Mouse (Mus musculus) monocyte, adult 5-6 weeks (primary cell): ENCODE measurements around the gene Adamts10. TPM values are rescaled to one million over a fixed set of nuclear protein-coding genes. Genes with fewer than 3 reads are reported as not detected.

ENCODE experiments used
- ATAC-seq: fragments of 153-309, 156-312 bp; replicated peaks from 2 replicates; pipeline ENCODE4 v1.8.0; 2017; ENCODE audit warnings: mild to moderate bottlenecking; ENCODE audit not compliant: low TSS enrichment, insufficient number of reproducible peaks, severe bottlenecking, poor library complexity, low FRiP score
- total RNA-seq: library from RNA; stranded (forward); fragments of 200-1000, 200-491, 200-594 nt; gene quantifications from 3 replicates; pipeline ENCODE4 v1.2.3, GENCODE M21; 2017

The Adamts10 gene
- 71.1 to 159 TPM (median 83.0 TPM) in 3 replicates for total RNA-seq

DNA sequence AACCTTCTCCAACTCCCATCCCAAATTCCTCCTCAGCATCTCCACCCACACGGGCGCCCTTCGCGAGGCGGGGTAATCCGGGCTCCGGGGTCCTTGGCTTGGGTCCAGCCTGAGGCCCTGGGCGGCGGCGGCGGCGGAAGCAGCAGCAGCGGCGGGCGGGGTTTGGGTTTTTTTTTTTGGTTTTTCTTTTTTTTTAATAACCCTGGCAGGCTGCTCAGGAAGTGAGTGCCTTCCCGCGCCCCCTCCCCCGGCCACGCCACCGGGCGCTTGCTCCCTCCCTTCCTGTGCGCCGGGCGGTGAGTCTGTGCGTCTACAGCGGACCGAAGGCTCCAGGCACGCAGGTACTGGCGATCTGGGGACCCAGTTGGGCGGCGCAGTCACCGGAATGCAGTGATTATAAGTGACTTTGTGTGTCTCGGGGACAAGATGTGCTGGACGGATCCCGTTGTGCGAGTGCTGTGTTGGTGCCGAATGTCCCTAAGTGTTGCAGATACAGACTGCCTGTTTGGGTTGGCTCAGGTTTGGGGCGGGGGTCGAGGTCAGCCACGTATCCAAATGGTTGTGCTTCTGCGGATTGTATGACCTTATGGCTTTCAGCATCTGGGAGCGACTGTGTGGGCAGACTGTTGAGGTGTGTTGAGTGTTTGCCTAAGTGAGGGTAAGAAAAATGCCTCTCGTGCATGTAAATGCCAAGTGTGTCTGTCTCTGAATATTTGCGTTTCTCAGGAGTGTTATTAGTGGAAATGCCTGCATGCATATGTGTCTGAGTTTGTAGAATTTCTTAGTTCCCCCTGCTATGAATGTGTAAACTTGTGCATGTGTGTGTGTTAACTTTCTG is at the start of gene Adamts10:
Gene Adamts10 (plus strand): TSS at position 287 of the 838 bp plus-strand sequence.
- peak; percentile 52 for ATAC-seq

DNA sequence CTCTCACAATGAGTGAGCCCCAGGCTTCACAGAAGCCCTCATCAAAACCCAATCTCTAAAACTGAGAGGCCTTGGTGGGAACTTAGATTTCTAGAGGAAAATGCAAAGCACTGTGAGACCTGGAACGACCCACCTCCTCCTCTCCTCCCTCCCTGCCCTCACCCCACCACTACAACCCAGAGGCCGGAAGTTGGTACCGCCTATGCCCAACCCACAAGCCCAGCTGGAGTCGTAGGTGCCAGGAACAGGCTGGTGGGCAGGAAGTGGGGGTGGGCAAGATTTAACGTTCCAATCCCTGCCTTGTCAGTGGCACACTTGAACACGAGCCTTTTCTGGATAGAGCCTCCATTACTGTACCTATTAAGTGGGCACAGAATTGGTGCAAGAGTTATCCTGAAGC is 40.0 kb upstream of the Adamts10 start:
- ATAC-seq, result peak; percentile 53; the same call in 1 of the 2 replicates

DNA sequence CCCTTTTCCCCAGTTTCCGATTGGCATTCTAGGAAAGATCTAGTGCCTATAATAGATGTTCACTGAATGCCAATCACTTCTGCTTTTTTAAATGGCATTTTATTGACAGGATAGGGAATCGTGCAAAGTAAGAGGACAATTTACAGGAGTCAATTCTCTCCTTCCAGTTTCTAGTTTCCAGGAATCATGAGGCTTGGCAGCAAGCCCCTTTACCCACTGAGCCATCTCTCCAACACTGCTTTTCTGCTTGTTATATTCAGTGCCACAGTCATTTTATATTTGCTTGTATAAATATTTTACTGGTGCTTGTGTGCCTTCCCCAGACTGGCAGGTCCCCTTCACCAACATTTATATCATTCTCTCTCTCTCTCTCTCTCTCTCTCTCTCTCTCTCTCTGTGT is 36.8 kb upstream of the Adamts10 start:
- no peak for ATAC-seq

DNA sequence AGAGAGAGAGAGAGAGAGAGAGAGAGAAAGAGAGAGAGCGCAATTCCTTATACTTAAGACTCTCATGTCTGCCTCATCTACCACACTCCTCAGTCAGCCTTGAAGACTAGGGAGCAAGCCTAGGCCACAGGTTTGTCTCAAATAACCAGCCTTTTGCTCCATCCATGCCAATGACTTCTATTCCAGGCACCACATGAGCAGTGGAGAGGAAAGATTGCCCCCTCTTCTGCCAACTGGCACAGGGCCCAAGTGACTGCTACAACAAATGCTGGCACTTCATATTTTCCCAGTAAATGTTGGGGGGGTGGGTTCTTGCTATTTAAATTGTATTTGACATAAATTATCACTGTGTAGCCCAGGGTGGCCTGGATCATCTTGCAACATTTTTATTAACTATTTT is 36.4 kb upstream of the Adamts10 start:
- ATAC-seq, result no peak

DNA sequence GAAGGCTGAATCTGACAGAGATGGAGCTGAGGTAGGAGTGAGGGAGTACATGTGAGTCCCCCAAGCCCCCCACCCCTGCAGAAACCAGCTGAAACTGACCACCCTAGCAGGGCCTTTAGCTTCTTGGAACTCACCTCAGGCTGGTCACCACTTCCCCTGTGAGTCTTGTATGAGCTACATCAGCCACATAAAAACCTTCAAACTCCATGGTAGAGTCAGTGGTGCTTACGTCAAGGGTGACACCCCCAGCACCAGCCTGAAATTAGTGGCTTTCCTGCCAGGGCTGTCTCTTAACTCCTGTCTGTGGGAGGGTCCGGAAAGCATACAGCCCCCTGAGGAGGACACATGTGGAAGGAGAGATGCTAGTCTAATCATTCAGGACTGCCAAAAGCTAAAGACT is 32.6 kb upstream of the Adamts10 start:
- ATAC-seq, result no peak

DNA sequence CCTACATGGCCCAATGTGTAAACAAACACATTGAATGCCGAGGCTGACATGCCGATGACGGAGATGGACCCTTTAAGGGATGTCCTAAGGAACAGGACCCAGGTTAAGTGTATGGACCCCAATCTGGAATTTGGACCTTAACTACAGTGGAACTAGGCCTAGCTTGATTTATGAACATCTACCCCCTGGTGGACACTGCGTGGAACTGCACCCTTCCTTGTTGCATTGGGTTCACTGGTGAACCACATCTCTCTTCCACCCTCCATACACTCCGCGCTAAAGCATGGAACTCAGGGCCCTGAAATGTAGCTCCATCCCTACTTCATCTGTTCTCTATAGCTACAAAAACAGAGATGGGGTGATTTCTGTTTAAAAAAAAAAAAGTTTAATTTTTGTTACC is 30.9 kb upstream of the Adamts10 start:
- ATAC-seq, result peak; percentile 96

DNA sequence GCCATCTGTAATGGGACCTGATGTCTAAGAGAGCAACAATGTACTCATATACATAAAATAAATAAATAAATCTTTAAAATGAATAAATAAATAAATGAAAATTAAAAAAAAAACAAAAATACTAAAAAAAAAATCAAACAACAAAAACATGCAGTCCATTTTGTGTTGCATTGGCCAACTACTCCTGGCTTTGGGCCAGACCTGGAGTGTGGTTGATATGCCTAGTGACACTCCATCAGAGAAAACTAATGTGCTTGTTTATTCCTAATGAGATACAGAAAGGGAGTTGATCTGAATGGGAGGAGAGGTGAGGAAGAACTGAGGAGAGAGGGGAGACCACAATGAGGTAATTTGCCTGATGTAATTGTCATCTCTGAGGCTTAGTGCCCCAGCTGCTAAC is 29.4 kb upstream of the Adamts10 start:
- ATAC-seq, result no peak

DNA sequence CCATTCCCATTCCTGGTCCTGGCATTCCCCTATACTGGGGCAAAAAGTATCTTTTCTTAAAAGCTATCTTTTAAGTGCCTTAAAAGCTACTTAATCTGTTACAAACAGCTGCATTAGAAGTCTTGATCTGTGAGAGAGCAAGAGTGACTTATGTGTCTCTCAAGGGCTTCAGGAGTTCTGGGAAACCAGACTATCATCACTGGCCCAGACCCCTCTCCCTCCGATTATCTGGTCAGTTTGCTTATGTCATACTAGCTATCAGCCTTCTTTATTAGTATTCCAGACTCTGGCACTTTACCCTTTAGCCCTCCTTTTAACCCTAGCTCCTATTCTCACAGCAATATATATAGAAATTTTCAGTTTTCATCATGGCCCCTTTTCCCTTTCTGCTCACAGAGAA is 25.1 kb upstream of the Adamts10 start:
- no peak for ATAC-seq

DNA sequence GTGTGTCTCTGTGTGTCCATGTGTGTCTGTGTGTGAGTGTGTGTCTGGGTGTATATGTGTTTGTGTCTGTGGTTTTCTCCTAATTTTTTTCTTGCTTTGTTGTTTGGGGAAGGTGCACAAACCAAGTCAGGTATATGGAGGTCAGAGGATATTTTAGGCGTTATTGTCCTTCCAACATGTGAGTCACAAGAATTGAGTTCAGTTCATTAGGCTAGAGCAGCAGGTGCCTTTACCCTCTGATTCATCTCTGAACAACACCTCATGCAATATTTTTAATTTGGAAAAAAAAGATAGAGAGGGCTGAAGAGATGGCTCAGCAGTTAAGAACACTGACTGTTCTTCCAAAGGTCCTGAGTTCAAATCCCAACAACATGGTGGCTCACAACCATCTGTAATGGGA is 15.6 kb upstream of the Adamts10 start:
- no peak for ATAC-seq

DNA sequence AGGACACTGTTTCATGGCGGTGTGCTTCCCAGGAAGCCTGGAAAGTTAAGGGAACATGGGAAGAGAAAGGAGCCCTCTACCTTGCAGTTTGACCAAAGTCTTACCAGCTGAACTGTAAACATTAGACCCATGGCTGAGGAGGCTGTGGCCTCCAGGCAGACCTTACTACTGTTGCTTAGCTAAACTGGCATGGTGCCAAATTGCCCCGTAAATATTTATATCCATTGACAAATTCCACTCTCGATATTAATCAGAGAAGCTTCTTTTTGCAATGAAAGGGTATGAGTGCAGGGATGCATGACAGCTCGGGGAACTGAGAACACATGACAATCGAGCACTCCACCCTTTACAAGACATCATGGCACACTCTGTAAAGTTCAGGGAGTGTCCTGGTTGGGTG is 13.8 kb upstream of the Adamts10 start:
- no peak for ATAC-seq

DNA sequence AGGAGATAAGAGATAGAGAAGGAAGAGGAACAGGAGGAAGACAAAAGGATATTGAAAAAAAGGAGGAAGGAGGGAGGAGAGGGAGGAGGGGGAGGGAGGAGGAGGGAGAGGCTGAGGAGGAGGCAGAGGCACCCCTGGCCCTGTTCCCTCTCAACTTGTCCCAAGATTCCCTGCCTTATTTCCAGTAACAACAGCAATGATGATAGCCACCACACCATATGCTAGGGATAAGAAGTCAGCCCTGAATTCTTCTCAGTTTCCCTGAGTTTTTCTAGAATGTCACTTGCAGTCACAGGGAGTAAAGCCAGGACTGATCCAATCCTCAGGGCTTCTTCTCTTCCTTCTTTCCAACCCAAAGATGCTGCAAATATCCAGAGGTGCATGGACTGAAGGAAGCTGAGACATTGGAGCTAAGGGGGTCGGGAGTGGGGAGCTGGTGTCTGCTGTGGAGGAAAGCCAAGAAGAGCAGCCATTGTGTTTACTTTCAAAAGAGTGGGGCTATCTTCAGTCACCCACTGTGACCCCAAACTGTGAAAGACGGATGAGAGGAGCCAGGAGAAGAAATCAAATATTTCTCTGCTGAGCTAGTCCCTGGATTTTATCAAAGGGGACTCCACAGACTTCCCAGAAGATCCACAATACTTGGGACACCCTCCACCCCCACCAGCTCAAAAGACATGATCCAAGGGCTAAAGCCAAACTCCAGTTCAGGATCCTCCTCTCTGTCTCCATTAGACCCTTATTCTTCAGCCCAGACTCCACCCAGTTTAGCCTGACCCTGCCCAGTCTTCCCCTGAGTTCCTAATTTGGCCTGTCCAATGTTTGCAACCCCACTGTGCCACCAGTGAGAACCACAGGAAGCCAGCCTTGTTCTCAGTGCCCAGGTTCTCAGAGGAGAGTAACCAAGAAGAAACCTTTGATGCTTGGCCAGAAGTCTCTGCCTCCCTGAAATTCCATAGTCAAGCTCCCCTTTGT is 11.3 kb upstream of the Adamts10 start:
- ATAC-seq, result no peak

DNA sequence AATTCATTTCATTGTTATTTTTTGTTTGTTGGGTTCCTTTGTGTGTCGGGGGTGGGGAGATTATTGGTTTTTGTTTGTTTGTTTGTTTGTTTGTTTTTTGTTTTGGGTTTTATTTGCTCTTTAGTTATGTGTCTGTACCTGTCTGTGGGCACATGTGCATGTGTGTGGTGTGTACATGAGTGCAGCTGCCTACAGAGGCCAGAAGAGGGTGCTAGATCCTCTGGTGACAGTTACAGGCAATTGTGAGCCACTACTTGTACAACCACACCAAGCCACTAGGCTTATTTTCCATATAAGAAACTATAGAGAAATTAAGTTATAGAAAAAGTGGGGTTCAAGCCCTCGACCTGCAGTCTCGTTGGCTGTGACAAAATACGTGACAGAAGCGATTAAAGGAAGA is 10.1 kb upstream of the Adamts10 start:
- ATAC-seq, result no peak

DNA sequence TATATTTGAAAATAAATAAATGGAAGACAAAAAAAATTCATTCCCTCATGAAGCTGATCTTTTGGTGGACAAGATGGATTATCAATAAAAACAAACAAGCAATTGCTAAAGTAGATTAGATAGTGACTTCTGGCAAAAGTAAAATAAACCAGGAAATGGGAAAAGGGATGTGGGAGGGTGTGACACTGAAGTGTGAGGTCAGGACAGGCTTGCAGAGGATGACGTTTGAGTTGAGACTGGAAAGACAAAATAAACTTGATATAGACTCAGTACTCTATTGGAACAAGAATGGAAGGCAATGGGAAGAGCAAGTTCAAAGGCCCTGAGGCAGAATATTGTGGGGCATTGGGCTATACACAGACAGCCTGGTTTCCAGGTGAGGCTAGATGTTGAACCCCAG is 3.6 kb upstream of the Adamts10 start:
- ATAC-seq, result no peak

DNA sequence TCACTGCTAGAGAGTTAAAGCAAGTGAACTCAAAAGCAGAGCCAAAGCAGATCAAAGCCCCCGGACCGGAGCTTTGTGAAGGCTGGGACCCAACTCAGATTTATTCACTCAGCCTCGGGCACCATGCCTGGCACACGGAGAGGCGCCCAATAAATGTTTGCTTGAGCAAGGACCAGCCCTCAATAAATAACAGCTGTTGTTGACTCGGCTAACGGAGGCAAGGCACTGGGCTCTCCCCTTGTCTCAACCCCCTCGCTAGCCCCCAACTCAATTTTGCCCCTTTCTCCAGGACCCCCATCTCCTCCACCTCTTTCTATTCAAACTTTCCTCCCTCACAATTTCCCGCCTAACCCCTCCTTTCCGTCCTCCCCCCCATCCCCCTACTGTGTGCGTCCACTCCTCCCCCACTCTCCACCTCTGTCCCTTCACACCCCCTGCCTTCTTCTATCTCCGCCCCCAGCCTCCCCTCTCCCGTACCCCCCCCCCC is 530 bp upstream of the Adamts10 start:
- no peak for ATAC-seq

DNA sequence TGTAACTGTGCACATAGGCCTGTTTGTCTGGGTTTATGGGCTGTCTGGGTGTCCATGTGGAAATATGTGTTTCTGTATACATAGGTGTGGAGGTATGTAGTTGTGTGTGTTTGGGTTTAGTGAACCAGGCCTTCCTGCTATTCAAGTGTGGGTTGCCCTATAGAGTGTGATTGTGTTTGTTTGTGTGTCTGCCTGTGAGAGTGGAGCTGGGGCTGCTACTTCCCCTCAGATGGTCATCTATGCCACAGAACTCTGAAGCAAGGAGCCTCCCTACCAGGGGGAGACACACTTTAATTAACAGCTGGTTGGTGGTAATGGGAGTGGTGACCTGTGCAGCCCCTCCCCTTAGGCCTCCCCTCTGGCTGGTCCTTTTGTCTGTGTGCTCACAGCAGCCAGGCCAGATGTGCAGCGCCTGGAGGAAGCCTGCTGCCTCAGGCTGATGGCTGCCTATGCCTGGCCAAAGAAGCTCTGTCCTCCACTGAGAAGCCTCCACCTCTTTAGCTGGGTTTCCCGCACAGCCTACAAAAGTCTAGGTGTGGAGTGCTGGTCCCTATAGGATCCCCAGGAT is 886 bp downstream of the Adamts10 start:
- peak; percentile 44; the same call in 1 of the 2 replicates for ATAC-seq

DNA sequence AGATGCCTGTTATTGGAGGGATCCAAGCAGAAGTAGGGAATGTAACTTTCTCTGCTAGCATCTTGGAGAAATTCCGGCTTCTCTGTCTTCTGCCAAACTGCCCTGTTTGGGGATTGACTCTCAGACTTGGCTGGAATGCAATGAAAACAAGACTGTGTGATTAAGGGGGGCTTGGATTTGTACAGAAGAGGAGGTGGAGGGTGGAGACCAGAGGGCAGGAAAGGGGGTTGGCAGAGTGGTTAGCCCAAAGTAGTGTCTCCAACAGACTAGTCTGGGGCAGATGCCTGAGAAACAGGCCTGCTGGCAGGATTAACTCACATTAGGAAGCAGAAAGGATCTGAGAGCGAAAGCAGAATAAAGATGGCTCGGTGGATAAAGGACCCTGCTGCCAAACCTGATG is 2.5 kb downstream of the Adamts10 start:
- ATAC-seq, result no peak

DNA sequence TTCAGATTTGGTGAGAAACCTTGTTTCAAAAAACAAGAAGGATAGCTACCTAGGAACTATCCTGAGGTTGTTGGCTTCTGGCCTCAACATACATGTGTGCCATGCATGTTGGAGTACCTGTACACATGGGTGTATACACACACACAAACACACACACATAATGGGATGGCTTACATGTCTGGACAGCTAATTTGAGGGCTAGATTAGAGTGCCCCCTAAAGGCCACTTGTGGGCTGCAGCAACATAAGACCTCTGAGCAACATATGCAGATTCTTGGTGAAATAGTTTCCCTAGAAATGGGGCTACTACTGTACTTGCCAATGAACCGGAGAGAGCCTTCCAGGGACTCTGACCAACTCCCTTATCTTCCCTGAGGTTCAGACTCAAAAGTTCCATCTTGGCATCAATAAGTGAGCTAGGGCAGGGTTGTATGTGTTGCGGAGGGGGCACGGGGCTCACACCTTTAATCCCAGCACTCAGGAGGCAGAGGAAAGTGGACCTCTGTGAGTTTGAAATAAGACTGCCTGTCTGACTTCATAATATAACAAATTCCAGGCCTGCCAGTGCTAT is 15.2 kb downstream of the Adamts10 start:
- peak; percentile 55; the same call in 1 of the 2 replicates for ATAC-seq

DNA sequence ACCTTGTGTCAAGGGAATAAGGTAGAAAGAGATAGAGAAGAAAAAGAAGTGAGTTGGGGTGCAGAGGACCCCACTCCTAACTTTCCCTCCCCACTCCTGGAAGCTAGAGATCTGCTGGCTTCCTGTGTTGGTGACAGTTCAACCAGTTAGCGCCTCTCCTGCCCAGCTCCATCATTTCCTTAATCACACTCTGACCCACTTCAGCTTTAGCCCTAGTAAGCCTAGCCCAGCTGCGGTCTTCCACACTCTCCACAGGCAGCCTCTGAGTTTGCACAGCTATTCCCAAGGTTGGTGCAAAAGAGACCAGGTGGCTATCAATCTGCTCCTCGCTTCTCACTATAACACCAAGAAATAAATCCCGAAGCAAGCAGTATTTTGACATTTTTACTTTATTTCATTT is 15.9 kb downstream of the Adamts10 start:
- ATAC-seq, result no peak

DNA sequence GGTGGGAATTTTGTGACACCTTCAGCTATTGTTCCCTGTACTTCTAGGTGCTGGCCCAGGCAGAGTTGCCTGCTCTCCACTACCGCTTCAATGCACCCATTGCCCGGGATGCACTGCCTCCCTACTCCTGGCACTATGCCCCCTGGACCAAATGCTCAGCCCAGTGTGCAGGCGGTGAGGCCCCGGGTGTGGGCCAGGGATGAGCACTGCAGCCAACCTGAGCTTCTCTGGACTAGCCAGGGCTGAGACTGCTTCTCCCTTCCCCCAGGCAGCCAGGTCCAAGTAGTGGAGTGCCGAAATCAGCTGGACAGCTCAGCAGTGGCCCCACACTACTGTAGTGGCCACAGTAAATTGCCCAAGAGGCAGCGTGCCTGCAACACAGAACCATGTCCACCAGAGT is 25.2 kb downstream of the Adamts10 start:
- no peak for ATAC-seq
